Mouse (Mus musculus): ENCODE results near the gene Bptf. TPM values are rescaled to one million over a fixed set of nuclear protein-coding genes. Genes with fewer than 3 reads are reported as not detected.
A peak's percentile ranks its signal among the peaks of the same experiment; 100 is the strongest.

The Bptf gene
- polyA plus RNA-seq, 1 experiment: 58.4 TPM

GRCm38 (mm10) chr11:107039417-107039816 lies 92.5 kb downstream of the Bptf start:
- Histone ChIP-seq H3K36me3 (ENCODE audit: control insufficient read depth, insufficient read depth, low read length) (peaks cover 56% of the 10 kb centered on the region), H3K4me3 (ENCODE audit: control insufficient read depth, insufficient read depth, low read length) (no peak overlapping the region), H3K4me1 (replicated peaks; ENCODE audit: control insufficient read depth, insufficient read depth, low read length) (no peaks in the 10 kb centered on the region), H3K27me3 (ENCODE audit: control insufficient read depth, insufficient read depth, low read length) (no peaks in the 10 kb centered on the region), H3K27ac (ENCODE audit: control insufficient read depth, insufficient read depth, low read length) (no peak overlapping the region)
- no peak for DNase-seq
- 98% methylated on average over 5 of the region's 5 CpGs for WGBS
- TF ChIP-seq CTCF (IDR thresholded peaks at IDR 0.05; ENCODE audit: borderline replicate concordance, control insufficient read depth, extremely low read depth, insufficient read depth, low read length, poor library complexity) (no peak), POLR2A (IDR thresholded peaks at IDR 0.05; ENCODE audit: control insufficient read depth, extremely low read depth, insufficient read depth, low read length, poor library complexity) (no peak)

- Histone ChIP-seq H3K36me3 (ENCODE audit: control insufficient read depth, insufficient read depth, low read length) (peaks cover 8% of the 10 kb centered on the region), H3K27me3 (ENCODE audit: control insufficient read depth, insufficient read depth, low read length) (no peaks in the 10 kb centered on the region), H3K4me1 (replicated peaks; ENCODE audit: control insufficient read depth, insufficient read depth, low read length) (0 out of 2 replicates have a peak, but pooled peaks cover 4% of the 10 kb centered on the region), H3K4me3 (ENCODE audit: control insufficient read depth, insufficient read depth, low read length) (no peak overlapping the region), H3K27ac (ENCODE audit: control insufficient read depth, insufficient read depth, low read length) (no peak overlapping the region)
- DNase-seq: no peak
- TF ChIP-seq CTCF (IDR thresholded peaks at IDR 0.05; ENCODE audit: borderline replicate concordance, control insufficient read depth, extremely low read depth, insufficient read depth, low read length, poor library complexity): no peak
- TF ChIP-seq POLR2A (IDR thresholded peaks at IDR 0.05; ENCODE audit: control insufficient read depth, extremely low read depth, insufficient read depth, low read length, poor library complexity): no peak
- 94% methylated on average over 10 of the region's 10 CpGs for WGBS
Measured at GRCm38 (mm10) chr11:107034085-107034810, 97.7 kb downstream of the Bptf start.

GRCm38 (mm10) chr11:107031635-107032034 lies 100.3 kb downstream of the Bptf start:
- WGBS: 81% methylated on average over 7 of the region's 7 CpGs
- no peak for TF ChIP-seq CTCF (IDR thresholded peaks at IDR 0.05; ENCODE audit: borderline replicate concordance, control insufficient read depth, extremely low read depth, insufficient read depth, low read length, poor library complexity)
- no peak for TF ChIP-seq POLR2A (IDR thresholded peaks at IDR 0.05; ENCODE audit: control insufficient read depth, extremely low read depth, insufficient read depth, low read length, poor library complexity)
- no peaks in the 10 kb centered on the region for H3K27me3 ChIP-seq (ENCODE audit: control insufficient read depth, insufficient read depth, low read length)
- DNase-seq: no peak
- H3K4me1 ChIP-seq (replicated peaks; ENCODE audit: control insufficient read depth, insufficient read depth, low read length): peaks cover 12% of the 10 kb centered on the region
- H3K4me3 ChIP-seq (ENCODE audit: control insufficient read depth, insufficient read depth, low read length): no peak overlapping the region
- H3K27ac ChIP-seq (ENCODE audit: control insufficient read depth, insufficient read depth, low read length): no peak overlapping the region
- H3K36me3 ChIP-seq (ENCODE audit: control insufficient read depth, insufficient read depth, low read length): no peaks in the 10 kb centered on the region

GRCm38 (mm10) chr11:107029536-107029935 lies 102.4 kb downstream of the Bptf start:
- peaks cover 21% of the 10 kb centered on the region for H3K4me1 ChIP-seq (replicated peaks; ENCODE audit: control insufficient read depth, insufficient read depth, low read length)
- peak; percentile 23; the same call in 1 of the 2 replicates for TF ChIP-seq CTCF (IDR thresholded peaks at IDR 0.05; ENCODE audit: borderline replicate concordance, control insufficient read depth, extremely low read depth, insufficient read depth, low read length, poor library complexity)
- TF ChIP-seq POLR2A (IDR thresholded peaks at IDR 0.05; ENCODE audit: control insufficient read depth, extremely low read depth, insufficient read depth, low read length, poor library complexity): no peak
- peak; percentile 45 for DNase-seq
- no peaks in the 10 kb centered on the region for H3K36me3 ChIP-seq (ENCODE audit: control insufficient read depth, insufficient read depth, low read length)
- H3K27me3 ChIP-seq (ENCODE audit: control insufficient read depth, insufficient read depth, low read length): peaks cover 13% of the 10 kb centered on the region; the same call in 1 of the 2 replicates
- 61% methylated on average over 19 of the region's 19 CpGs for WGBS
- H3K4me3 ChIP-seq (ENCODE audit: control insufficient read depth, insufficient read depth, low read length): no peak overlapping the region
- H3K27ac ChIP-seq (ENCODE audit: control insufficient read depth, insufficient read depth, low read length): no peak overlapping the region

GRCm38 (mm10) chr11:107028754-107029153 lies 103.2 kb downstream of the Bptf start:
- no peak overlapping the region for H3K27ac ChIP-seq (ENCODE audit: control insufficient read depth, insufficient read depth, low read length)
- no peak for DNase-seq
- peaks cover 13% of the 10 kb centered on the region; the same call in 1 of the 2 replicates for H3K27me3 ChIP-seq (ENCODE audit: control insufficient read depth, insufficient read depth, low read length)
- no peak for TF ChIP-seq POLR2A (IDR thresholded peaks at IDR 0.05; ENCODE audit: control insufficient read depth, extremely low read depth, insufficient read depth, low read length, poor library complexity)
- TF ChIP-seq CTCF (IDR thresholded peaks at IDR 0.05; ENCODE audit: borderline replicate concordance, control insufficient read depth, extremely low read depth, insufficient read depth, low read length, poor library complexity): no peak
- H3K4me3 ChIP-seq (ENCODE audit: control insufficient read depth, insufficient read depth, low read length): peak overlapping the region; percentile 61
- WGBS: 82% methylated on average over 6 of the region's 6 CpGs
- H3K36me3 ChIP-seq (ENCODE audit: control insufficient read depth, insufficient read depth, low read length): no peaks in the 10 kb centered on the region
- H3K4me1 ChIP-seq (replicated peaks; ENCODE audit: control insufficient read depth, insufficient read depth, low read length): peaks cover 21% of the 10 kb centered on the region

GRCm38 (mm10) chr11:107028275-107028618 lies 103.7 kb downstream of the Bptf start:
- DNase-seq: no peak
- Histone ChIP-seq H3K4me3 (ENCODE audit: control insufficient read depth, insufficient read depth, low read length) (peak overlapping the region; percentile 61), H3K27ac (ENCODE audit: control insufficient read depth, insufficient read depth, low read length) (no peak overlapping the region), H3K27me3 (ENCODE audit: control insufficient read depth, insufficient read depth, low read length) (peaks cover 13% of the 10 kb centered on the region; the same call in 1 of the 2 replicates), H3K4me1 (replicated peaks; ENCODE audit: control insufficient read depth, insufficient read depth, low read length) (peaks cover 21% of the 10 kb centered on the region), H3K36me3 (ENCODE audit: control insufficient read depth, insufficient read depth, low read length) (no peaks in the 10 kb centered on the region)
- TF ChIP-seq POLR2A (IDR thresholded peaks at IDR 0.05; ENCODE audit: control insufficient read depth, extremely low read depth, insufficient read depth, low read length, poor library complexity) (no peak), CTCF (IDR thresholded peaks at IDR 0.05; ENCODE audit: borderline replicate concordance, control insufficient read depth, extremely low read depth, insufficient read depth, low read length, poor library complexity) (0 out of 2 replicates have a peak, but pooled peaks have one; percentile 4)
- WGBS: 4% methylated on average over 29 of the region's 29 CpGs
